Mouse (Mus musculus) T-helper 2 cell (primary cell): ENCODE measurements at regions not wholly inside any gene's neighbourhood (a gene's known extent, or its start where the extent isn't known, plus 50 kb on each side); places are given as distances from the start of the nearest gene placed in this dataset.

Source experiments
- in situ Hi-C: fragments of 300-600 bp; cut with MboI, MseI; formaldehyde crosslinking; loops from one replicate; pipeline ENCODE4 v1.15.1; 2025; ENCODE audit warnings: high pct_unique_total_duplicates

DNA sequence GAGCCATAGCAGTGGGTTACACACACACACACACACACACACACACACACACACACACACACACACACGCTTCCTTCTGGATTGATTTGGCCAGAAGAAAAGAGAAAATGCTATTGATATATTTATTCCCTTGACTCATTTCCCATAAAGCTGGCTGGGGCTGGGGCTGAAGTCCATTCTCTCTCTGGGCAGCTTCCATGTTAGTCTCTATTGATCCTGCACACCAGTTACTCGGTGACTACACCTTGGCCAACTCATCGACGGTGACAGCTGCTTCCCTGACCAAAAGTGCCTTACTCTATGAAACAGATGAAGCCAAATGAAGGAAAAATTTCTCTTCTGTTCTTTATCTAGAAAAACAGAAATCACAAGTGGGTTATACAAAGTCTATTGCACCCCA is 82.1 kb downstream of the Snx18 start:
- in situ Hi-C loops: no loop called here

DNA sequence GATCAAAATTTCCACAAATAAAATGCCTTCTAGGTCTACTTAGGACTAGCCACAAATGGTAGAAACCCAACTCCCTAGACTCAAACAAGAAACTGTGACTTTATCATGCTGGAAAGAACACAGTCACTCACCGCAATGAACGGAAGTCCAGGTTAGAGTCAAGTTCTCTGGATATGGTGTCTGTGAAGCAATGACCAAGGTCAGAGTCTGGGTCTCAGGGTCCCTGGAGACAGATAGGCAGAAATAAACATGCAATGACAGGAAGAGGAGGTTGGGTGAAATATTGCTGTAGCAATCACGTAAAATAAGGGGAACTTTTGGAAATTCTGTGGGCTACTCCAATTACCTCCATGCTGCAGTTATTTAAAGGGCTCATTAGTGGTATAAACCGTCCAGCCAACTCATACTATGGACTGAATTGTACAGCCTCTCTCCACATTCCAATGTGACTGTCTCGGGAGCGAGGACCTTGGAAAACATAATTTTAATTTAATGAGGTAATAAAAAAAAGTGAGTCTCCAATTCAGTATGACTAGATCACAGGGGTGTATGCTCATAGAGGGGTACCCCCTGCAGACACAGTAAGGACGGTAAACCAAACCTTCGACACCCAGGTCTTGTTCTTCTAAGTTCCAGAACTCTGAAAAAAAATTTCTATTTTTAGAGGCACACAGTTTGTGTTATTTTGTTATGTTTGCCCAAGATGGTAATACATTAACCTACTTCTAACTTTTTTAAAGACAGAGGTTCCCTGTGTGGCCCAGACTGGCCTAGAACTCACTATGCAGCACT is 83.5 kb downstream of the Snx18 start:
- in situ Hi-C loops: no loop called here

DNA sequence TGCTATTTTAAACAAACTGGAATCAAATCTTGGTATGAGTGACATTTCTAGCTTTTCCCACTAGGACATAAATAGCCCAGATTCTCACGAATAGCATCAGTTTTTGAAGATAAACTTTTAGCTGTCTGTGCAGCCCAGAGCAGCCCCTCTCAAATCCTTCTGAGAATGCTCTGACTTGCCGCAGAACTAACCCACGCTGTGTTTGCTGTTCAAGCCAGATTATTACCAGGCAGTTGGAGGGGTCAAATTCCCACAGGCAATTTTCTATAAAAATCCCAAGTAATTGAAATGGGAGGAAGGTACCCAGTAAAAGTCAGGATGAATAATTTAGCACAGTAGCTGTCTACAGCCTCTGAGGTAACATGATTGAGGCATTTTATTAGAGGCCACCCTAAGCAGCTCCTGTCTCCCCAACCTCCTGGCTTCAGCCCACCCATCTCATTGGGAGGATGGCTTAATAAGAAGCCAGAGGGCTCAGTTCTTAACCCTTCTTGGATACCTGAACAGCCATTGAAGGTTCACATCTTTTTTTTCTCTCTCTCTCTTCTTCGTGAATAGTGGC is 84.4 kb downstream of the Snx18 start:
- in situ Hi-C loops: no loop called here

DNA sequence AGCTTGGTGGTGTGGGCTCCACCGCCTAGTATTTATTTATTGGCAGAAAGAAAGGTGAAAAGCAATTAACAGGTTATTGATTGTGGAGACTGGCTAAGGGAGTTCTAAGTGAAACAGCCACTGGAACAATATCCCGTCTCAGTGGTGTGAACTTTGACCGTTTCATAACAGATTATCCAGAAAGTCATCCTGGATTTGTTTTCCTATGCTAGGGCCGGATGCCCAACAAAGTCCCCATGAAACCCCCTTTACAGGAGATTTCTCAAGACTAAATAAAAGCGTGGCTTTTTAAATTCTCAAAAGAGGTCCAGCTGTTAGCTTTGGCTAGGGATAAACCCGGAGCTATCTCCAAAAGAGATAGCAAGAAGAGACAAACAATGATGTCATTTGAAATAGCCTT is 91.4 kb downstream of the Snx18 start:
- in situ Hi-C loops: no loop called here

DNA sequence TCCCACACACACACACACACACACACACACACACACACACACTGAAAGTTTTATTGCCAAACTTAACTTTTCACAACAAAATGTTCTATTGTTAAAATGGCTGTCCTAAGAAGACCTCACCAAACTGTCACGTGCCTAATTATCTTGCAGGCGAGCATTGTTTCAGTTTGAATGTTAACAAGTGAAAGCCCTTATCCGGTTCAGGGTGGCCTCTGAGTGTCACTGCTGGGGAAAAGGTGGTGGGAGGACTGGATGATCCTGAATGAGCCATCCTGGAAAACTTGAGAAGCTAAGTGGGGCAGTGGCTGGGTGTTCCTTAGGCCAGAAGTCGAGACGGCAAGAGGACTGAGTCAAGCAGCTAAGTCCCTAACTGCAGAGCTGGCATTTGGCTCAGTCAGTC is 94.9 kb downstream of the Snx18 start:
- in situ Hi-C loops: no loop called here

DNA sequence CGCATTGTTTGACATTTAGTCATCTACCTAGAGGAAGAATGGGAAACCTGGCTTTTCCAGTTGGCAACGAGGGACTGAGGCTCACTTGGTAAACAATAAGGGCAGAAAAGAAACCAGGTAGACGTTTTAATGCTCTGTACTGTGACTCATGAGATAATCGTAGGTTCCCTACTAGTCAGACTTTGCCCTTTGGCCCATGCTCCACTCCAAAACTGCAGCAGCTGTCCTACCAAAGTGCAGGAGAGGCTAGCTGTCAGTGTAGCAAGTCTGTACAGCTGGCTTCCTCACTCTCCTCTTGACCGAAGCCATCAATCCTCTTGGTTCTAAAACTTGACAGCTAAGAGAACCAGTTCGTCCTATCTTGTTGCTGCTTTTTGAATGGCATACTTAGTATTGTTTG is 100.2 kb downstream of the Snx18 start:
- in situ Hi-C loops: no loop called here

DNA sequence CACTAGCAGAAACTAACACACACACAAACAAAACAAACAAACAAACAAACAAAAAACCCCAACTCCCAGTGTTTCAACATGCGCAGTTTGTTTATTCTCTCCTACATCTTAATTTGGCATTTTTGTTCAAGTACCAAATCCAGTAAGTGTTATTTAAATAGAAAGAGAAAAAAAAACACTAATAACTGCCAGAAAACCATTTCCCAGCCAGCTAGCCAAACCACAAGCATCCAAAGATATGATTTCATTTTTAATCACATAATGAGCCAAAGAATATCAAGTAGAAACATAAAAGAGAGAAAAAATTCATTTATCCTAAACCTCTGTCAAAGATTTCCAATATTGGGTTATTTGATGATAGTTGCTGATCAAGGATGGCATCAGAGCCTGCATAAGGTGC is 102.3 kb downstream of the Snx18 start:
- in situ Hi-C loops: no loop called here

DNA sequence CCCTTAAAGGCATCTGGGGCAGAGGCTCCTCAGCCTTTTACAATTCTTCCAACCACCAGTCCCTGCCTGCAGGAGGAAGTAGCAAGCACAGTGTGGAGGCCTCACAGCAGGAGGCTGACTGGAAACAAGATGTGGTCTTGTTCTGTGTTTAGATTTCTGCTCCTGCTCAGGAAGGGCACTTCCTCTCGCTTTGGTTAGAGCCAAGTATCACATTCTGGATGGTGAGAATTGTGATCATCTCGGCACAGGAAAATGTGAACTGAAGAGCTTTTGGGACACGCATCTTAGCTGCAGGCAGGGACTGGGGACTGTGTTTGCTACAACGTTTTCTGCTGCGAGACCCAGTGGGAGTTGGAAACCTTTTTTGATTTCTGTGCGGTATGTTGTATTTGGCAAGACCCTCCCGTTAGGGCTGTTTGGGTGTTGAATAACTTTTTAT is 103.2 kb downstream of the Snx18 start:
- in situ Hi-C loops: no loop called here

DNA sequence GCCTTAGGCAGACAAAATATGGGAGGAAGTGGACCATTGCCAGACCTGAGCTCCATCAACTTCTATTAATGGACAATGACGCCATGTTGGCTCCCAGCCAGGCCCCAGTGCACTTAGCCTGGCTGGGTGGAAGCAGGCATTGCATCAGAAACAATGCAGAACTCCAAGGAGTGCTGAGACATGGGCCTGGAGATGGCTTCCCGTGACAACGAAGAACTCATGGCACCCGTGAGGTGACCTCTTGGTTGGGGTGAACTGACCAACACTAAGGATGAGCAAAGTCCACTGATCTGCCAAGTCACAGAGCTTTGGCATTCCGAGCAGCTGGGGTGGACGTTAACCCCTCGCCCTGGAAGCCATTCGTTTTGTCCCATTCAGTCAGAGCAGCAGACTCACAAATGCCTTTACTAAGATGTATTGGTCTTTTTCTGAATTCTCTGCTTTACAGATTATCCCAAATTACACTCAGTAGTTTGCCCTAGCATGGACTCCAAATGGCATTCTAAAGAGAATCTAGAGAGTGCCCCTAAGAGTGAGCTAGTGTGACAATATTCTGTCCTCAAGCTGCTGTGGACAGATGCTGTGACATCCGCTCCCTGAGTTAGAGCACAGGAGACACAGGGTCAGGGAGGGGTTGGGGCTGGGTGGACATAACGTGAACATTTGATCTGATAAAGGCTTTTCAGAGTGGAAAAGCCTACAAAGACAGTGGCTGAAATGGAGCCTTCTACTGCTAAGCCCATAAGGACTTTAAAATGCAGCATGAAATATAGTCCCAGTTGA is 108.8 kb downstream of the Snx18 start:
- in situ Hi-C loops: no loop called here

DNA sequence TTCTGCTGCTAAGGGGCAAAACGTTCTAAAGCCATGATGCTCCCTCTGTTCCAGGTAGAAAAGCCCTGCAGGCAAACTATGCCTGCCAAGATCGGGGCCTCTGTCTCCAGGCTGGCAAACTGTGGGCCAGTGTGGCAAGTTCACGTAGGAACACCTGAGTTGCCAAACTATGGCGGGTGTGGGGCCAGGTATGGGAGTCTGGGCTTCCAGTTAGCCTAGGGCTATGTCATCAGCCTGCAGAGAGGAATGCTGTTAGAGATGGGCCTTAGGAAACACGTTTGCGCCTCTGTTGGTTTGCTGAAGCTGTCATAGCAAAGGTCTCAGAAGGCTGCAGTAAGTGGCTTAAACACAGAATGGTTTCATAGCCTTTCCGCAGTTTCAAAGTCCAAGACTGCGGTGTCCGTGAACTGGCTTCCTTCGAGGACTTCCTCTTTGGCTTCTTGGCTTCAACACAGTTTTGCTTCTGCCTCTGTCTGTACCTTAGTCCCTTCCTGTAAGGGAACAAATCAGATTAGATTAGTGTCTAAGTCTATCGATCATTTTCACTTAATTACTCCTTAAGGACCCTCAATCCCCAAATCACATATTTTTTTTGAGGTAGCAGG is 110.1 kb downstream of the Snx18 start:
- in situ Hi-C loops: no loop called here

DNA sequence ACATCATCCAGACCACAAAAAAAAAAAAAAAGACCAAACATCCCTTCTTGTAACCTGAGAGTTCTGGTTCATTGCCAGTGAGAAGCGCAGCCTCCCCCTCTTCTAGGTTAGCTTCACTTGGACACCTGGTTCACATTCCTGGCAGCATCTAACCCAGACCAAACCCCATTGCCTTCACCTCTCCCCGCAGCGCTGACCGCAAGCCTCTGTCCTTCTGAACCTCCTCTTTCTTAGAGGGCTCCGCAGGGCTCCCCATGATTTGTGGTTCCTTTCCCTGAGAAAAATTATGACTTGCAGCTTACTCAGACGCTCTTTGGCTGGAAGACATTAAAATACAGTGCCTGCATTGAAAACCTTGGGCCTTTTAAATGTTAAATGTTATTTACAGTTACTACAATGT is 115.8 kb downstream of the Snx18 start:
- in situ Hi-C loops: no loop called here

DNA sequence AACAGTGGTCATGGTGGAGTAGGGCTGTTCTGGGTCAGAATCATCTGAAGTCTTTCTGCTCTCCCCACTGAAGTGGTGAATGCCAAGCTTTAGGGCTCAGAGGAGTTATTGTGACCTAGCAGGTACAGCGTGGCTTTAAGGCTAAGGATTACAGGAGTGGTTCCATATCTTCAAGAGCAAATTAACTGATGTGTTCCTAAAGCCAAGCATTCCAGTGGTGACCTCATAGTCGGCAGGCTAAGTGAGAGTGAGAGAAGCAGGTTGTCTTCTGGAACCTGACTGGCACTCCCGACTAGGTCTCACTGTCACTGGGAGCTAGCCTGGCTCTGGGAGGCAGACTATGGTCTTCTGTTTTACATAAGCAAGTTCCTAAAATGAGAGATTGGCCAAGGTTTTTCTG is 116.3 kb downstream of the Snx18 start:
- in situ Hi-C loops: no loop called here

DNA sequence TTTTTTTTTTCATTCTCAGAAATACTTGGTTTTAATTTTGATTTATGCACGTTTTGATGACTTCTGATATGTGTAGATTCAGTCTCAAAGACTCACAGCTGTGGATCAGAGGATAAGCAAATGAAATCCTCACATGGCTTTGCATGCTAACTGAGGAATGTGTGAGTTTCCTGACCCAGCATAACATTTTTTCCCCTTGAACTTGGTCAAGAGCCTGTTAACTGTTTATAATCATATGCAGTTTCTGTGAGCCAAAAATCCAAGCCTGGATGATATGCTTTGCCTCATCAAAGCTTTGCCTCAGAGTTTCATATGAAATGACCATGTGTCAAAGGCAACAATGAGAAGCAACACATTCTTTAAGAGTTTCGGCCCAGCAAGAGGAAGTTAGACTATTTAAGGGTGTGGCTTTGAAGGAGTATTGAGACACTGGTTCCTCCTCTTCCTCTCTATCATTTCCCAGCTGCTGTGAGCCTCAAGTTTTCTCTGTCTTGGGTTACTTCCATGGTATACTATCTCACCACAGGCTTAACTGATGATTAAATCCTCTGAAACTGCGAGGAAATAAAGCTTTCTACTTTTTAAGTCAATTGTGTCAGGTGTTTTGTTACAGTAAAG is 117.9 kb downstream of the Snx18 start:
- in situ Hi-C loops: no loop called here

DNA sequence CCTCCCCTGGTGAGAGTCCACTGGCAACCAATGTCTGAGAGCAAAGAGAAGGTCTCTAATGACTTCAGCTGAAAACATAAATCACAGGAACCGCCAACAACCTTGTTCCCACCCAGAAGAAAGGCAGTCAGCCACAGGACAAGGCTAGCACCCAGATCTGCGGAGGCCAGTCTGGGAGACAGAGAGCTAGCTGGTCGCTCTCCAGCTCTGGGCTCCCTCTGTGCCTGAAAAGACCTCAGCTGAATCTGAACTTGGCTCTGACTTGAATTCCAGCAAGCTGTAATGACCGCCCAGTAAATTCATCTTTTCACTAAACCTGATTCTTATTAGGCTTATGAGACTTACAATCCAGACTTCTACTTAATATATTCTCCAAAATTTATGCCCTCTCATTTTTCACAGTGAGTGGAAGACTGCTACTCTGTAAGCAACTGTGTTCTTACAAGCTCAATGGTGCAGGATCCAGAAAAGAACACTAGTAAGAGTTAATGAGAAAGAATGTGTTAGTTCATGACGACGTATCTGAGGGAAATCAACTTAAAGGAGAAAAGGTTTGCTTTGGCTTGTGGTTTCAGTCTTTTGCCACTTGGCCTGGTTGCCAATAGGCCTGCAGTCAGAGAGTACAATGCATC is 119.2 kb downstream of the Snx18 start:
- in situ Hi-C loops: no loop called here

DNA sequence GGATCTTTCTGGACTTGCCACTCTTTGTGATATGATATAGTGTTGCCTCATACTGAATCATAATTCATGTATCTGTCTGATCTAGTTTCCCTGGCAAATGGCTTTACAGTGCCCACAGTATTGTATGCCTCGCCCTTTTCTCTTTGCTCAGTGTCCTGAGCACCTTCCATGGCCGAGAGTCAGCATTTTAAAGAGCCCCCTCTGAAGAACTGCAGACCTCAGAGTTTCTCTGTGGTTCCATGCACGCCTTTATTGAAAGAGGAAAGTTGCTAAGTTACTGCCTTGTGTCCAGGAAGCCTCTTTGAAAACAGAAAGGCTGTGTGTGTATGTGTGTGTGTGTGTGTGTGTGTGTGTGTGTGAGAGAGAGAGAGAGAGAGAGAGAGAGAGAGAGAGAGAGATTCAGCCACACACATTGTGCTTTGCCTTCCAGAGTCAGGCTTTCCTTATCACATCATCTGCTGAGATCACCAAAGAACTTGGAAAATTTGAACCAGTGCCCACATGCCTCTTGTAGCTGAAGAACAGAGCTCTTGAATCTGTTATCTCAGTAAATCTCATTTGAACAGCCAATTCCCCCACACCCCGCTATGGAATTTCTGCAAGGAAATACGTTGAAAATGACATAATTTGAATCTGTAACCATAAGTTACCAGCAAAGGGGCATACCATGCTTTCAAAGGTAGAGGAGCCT is 122.6 kb downstream of the Snx18 start:
- in situ Hi-C loops: no loop called here

DNA sequence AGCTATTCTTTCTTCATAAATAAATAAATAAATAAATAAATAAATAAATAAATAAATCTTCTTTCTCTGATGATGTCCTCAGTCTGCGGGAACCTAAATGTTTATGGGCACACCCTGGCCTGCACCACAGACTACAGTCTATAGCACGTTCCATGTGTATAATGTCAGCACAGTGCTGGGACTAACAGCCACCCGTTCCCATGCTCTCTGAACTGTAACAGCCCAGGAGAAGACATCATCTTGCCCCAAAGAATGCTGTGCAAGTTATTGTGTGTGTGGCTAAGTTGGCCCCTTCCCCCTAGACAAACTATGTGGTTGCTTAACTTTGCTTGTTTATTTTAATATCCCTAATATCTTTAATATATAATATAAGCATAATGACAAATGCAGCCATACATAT is 123.2 kb downstream of the Snx18 start:
- in situ Hi-C loops: no loop called here

DNA sequence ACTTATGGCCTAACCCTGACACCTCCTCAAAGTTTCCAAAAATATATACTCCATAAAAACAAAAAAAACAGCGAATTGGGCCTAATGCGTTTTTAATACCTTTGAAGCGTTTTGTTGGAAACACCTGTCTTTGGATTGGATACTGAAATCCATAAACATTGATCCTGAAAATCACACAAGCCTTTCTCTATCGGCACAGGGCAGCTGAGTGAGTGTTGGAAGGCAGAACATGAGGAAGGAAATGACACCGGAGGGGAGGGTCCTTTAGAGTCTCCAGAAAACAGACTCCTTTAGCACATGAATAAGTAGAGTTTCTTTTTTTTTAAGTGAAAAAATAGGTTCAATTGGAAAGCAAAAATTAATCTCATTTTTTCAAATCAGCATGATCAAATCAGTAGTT is 123.7 kb downstream of the Snx18 start:
- in situ Hi-C loops: no loop called here

DNA sequence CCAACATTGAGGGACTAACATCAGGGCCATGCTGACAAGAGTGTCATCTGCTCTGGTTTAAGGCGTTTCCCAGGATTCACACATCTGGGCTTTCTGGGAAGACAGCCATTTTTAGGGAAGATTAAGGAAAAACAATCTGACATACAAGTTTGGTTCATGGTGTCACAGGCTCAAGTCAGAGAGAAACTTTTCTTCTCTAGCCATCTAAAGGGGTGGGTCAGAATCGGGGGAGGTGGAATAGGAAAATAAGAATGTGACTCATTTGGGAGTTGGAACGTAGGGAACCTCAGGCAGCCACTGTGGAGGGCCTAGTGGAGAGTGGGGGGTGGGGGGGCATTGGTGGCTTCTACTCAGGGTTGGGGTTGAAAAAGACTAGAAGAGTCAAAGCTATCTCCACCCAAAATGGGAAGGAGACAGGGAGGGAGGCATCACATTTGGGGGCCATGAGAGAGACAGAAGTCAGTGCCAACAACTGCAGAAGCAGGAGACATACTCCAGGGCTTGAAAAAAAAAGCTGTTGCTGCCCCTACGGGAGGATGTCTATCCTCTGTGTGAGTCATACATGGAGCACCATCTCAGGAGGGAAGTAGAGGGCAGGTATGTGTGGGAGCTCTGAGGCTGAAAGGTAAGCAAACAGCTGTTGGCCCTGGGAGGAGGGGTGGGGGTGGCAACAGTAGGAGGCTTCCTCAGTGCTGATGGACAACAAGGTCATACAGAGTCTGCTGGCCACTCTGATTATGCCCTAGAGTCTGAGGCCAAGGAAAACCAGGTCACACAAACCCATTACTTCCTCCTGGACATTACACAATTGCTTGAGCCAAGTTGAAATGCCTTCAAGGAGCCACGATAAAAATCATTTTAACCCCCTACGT is 128.2 kb downstream of the Snx18 start:
- in situ Hi-C loops: no loop called here

DNA sequence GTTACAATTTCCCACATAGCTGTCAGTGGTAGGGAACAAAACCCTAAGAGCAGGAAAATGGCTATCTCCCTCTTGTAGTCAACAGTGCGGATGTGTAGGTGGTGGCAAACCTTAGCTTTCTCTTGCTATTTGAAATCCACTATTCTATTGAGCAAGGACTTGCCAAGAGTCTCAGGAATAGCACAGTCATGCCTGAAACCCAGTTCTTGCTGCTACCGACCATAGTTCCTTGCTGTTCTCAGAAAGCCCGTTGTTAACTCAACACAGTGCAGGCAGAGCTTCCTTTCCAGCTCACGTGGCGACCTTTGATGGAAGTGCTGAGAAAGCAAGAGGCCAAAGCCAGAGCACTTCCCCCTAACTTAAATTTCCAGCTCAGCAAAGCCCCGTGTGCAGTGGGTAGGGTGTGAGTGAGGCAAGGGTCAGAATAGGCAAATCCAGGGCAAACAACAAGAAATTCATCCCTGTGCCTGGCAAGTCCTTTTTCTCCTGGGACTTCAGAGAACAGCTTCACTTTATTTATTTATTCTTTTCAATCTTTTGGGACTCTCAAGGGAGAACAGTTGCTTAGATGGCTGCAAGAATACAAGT is 131.9 kb downstream of the Snx18 start:
- in situ Hi-C loops: no loop called here

DNA sequence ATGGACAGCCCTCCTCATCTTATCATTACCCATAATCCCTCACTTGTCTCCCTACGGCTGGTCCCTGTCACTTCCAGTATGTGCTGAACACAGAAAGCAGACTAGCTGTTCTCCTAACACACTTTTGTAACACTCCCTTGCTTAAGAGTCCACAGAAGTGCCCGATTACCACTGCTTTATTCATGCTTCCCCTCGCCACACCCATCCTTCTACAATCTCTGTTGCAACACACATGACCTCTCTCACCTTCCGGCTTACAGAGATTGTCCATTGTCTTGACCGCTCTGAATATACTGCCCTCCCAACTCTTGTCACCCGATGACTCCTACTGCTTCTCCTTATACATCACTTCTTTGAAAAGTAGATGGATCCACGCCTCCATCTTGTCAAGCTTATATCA is 132.9 kb downstream of the Snx18 start:
- in situ Hi-C loops: no loop called here
